Mouse (Mus musculus) limb, embryonic 11.5 days (tissue): ENCODE measurements around the gene Olfr71. TPM values are rescaled to one million over a fixed set of nuclear protein-coding genes. Genes with fewer than 3 reads are reported as not detected.

ENCODE experiments used
- ATAC-seq: fragments of 200-750 bp; cut with Nextera tagmentation; 2 replicates; pipeline ENCODE4 v1.8.0; 2017; ENCODE audit warnings: low read depth; ENCODE audit not compliant: insufficient number of reproducible peaks, low FRiP score, low TSS enrichment
- DNase-seq: peaks from one replicate; pipeline ENCODE4 v3.0.0-alpha.2; 2015; ENCODE audit warnings: low spot score
- H3K27ac ChIP-seq: fragments of 300-500 bp; sonication (generic); replicated peaks from 2 replicates; pipeline ENCODE4 v1.5.1; 2014; ENCODE audit warnings: low read depth, mild to moderate bottlenecking, low read length
- H3K27me3 ChIP-seq: fragments of 300-500 bp; sonication (generic); 2 replicates; pipeline ENCODE4 v1.6.1; 2014; ENCODE audit warnings: mild to moderate bottlenecking, low read length, mixed read lengths; ENCODE audit not compliant: control insufficient read depth, insufficient read depth
- H3K36me3 ChIP-seq: fragments of 300-500 bp; sonication (generic); 2 replicates; pipeline ENCODE4 v1.6.1; 2014; ENCODE audit warnings: mild to moderate bottlenecking, low read length, moderate library complexity, mixed read lengths; ENCODE audit not compliant: control insufficient read depth, insufficient read depth
- H3K4me1 ChIP-seq: fragments of 300-500 bp; sonication (generic); 2 replicates; pipeline ENCODE4 v1.6.1; 2014; ENCODE audit warnings: low read length, mixed read lengths; ENCODE audit not compliant: control insufficient read depth, insufficient read depth
- H3K4me2 ChIP-seq: fragments of 300-500 bp; sonication (generic); 2 replicates; pipeline ENCODE4 v1.6.1; 2014; ENCODE audit warnings: low read depth, mild to moderate bottlenecking, moderate library complexity; ENCODE audit not compliant: severe bottlenecking
- H3K4me3 ChIP-seq: fragments of 300-500 bp; sonication (generic); 2 replicates; pipeline ENCODE4 v1.5.1; 2014; ENCODE audit warnings: low read depth, low read length
- H3K9ac ChIP-seq: fragments of 300-500 bp; sonication (generic); 2 replicates; pipeline ENCODE4 v1.6.1; 2014; ENCODE audit warnings: mild to moderate bottlenecking, low read length
- H3K9me3 ChIP-seq: fragments of 300-500 bp; sonication (generic); 2 replicates; pipeline ENCODE4 v1.6.1; 2016; ENCODE audit warnings: low read length; ENCODE audit not compliant: control insufficient read depth
- WGBS: fragments of 180-500 bp; shearing (Covaris S2); extraction: QIAGEN DNeasy Blood & Tissue Kit; methylation state at CpG from one replicate; pipeline ENCODE4 v1.1.7; 2014; 5-methylcytosine and 5-hydroxymethylcytosine counted together
- polyA plus RNA-seq: library from polyadenylated mRNA; unstranded; fragments of >200 nt; fragmentation: Nextera tagmentation; extraction: Ambion mirVana; gene quantifications from 2 replicates; pipeline ENCODE4 v1.2.1, GENCODE M21; 2014

The Olfr71 gene
- polyA plus RNA-seq, 1 experiment from 2014 or later, result not detected

- Histone ChIP-seq H3K4me2 (no peak overlapping the region), H3K9ac (no peak overlapping the region), H3K9me3 (no peaks in the 10 kb centered on the region), H3K27ac (no peak overlapping the region), H3K4me1 (no peaks in the 10 kb centered on the region), H3K36me3 (no peaks in the 10 kb centered on the region; the same call in 1 of the 2 replicates), H3K27me3 (no peaks in the 10 kb centered on the region), H3K4me3 (no peak overlapping the region)
- 83% methylated on average over 7 of the region's 7 CpGs for WGBS
- no peak for ATAC-seq
- DNase-seq, result no peak
Observed at GRCm38 (mm10) chr4:43679416-43680043, 30.5 kb downstream of the Olfr71 start.

- Histone ChIP-seq H3K9ac (no peak overlapping the region), H3K27ac (no peak overlapping the region), H3K4me2 (no peak overlapping the region), H3K36me3 (no peaks in the 10 kb centered on the region; the same call in 1 of the 2 replicates), H3K4me1 (no peaks in the 10 kb centered on the region), H3K27me3 (no peaks in the 10 kb centered on the region), H3K9me3 (no peaks in the 10 kb centered on the region), H3K4me3 (no peak overlapping the region)
- ATAC-seq (no peak), DNase-seq (no peak)
- WGBS, result 88% methylated on average over 6 of the region's 6 CpGs
Observed at GRCm38 (mm10) chr4:43678541-43678940, 31.5 kb downstream of the Olfr71 start.

GRCm38 (mm10) chr4:43675608-43676007 lies 34.4 kb downstream of the Olfr71 start:
- Histone ChIP-seq H3K27me3 (no peaks in the 10 kb centered on the region), H3K9me3 (no peaks in the 10 kb centered on the region), H3K27ac (no peak overlapping the region), H3K4me2 (no peak overlapping the region), H3K9ac (no peak overlapping the region), H3K4me1 (no peaks in the 10 kb centered on the region), H3K4me3 (no peak overlapping the region), H3K36me3 (no peaks in the 10 kb centered on the region)
- 75% methylated on average over 4 of the region's 4 CpGs for WGBS
- no peak for DNase-seq
- no peak for ATAC-seq

GRCm38 (mm10) chr4:43674974-43675373 lies 35.1 kb downstream of the Olfr71 start:
- H3K27ac ChIP-seq, result no peak overlapping the region
- H3K9me3 ChIP-seq, result no peaks in the 10 kb centered on the region
- ATAC-seq (no peak), DNase-seq (no peak)
- H3K4me3 ChIP-seq, result no peak overlapping the region
- WGBS, result 87% methylated on average over 5 of the region's 5 CpGs
- H3K4me1 ChIP-seq, result 0 out of 2 replicates have a peak, but pooled peaks cover under 1% of the 10 kb centered on the region
- H3K4me2 ChIP-seq, result no peak overlapping the region
- H3K9ac ChIP-seq, result no peak overlapping the region
- no peaks in the 10 kb centered on the region for H3K36me3 ChIP-seq
- H3K27me3 ChIP-seq, result no peaks in the 10 kb centered on the region

- H3K9ac ChIP-seq, result no peak overlapping the region
- no peak overlapping the region for H3K4me2 ChIP-seq
- no peak for DNase-seq
- no peaks in the 10 kb centered on the region for H3K27me3 ChIP-seq
- H3K4me1 ChIP-seq, result 0 out of 2 replicates have a peak, but pooled peaks cover 6% of the 10 kb centered on the region
- no peak overlapping the region for H3K4me3 ChIP-seq
- no peaks in the 10 kb centered on the region for H3K36me3 ChIP-seq
- H3K27ac ChIP-seq, result no peak overlapping the region
- no peak for ATAC-seq
- WGBS, result 78% methylated on average over 8 of the region's 8 CpGs
- no peaks in the 10 kb centered on the region for H3K9me3 ChIP-seq
Observed at GRCm38 (mm10) chr4:43673703-43674102, 36.4 kb downstream of the Olfr71 start.

GRCm38 (mm10) chr4:43672070-43672469 lies 38.0 kb downstream of the Olfr71 start:
- no peak overlapping the region for H3K4me3 ChIP-seq
- no peaks in the 10 kb centered on the region for H3K36me3 ChIP-seq
- no peak overlapping the region for H3K9ac ChIP-seq
- peak; percentile 94 for DNase-seq
- no peaks in the 10 kb centered on the region for H3K27me3 ChIP-seq
- H3K9me3 ChIP-seq, result no peaks in the 10 kb centered on the region
- H3K4me2 ChIP-seq, result no peak overlapping the region
- 0 out of 2 replicates have a peak, but pooled peaks cover 6% of the 10 kb centered on the region for H3K4me1 ChIP-seq
- 17% methylated on average over 2 of the region's 2 CpGs for WGBS
- ATAC-seq, result no peak
- no peak overlapping the region for H3K27ac ChIP-seq

- Histone ChIP-seq H3K9me3 (no peaks in the 10 kb centered on the region), H3K27me3 (peaks cover 7% of the 10 kb centered on the region; the same call in 1 of the 2 replicates), H3K27ac (0 out of 2 replicates have a peak overlapping the region, but pooled peaks have one; percentile 51), H3K4me3 (peak overlapping the region; percentile 78), H3K9ac (peak overlapping the region; percentile 79), H3K4me1 (0 out of 2 replicates have a peak, but pooled peaks cover 6% of the 10 kb centered on the region), H3K4me2 (peak overlapping the region; percentile 84), H3K36me3 (no peaks in the 10 kb centered on the region)
- WGBS, result under 1% methylated on average over 24 of the region's 25 CpGs
- ATAC-seq, result peak; percentile 84
- peak; percentile 79 for DNase-seq
Observed at GRCm38 (mm10) chr4:43669428-43669794, 40.6 kb downstream of the Olfr71 start.

GRCm38 (mm10) chr4:43668782-43669427 lies 41.1 kb downstream of the Olfr71 start, which contains the start of the genes Tmem8b and Fam221b:
Gene Tmem8b (plus strand): TSS chr4:43668971.
Gene Fam221b (minus strand): TSS chr4:43669145.
- H3K4me1 ChIP-seq, result 0 out of 2 replicates have a peak, but pooled peaks cover 6% of the 10 kb centered on the region
- H3K36me3 ChIP-seq, result no peaks in the 10 kb centered on the region
- H3K9ac ChIP-seq, result peak within 1 kb of the TSS; percentile 79
- H3K27me3 ChIP-seq, result peaks cover 7% of the 10 kb centered on the region; the same call in 1 of the 2 replicates
- no peaks in the 10 kb centered on the region for H3K9me3 ChIP-seq
- H3K4me2 ChIP-seq, result peak within 1 kb of the TSS; percentile 84
- 4% methylated on average over 31 of the region's 41 CpGs for WGBS
- DNase-seq (peak; percentile 91), ATAC-seq (peak; percentile 93)
- H3K27ac ChIP-seq, result 0 out of 2 replicates have a peak within 1 kb of the TSS, but pooled peaks have one; percentile 51
- peak within 1 kb of the TSS; percentile 78 for H3K4me3 ChIP-seq
